Mouse (Mus musculus): Measurements from ENCODE around the gene Mslnl. TPM values are rescaled to one million over a fixed set of nuclear protein-coding genes. Genes with fewer than 3 reads are reported as not detected.

Gene Mslnl
- not detected in 2 replicates for total RNA-seq (2014; fragmentation: Nextera tagmentation)
- not detected in 2 replicates for total RNA-seq (2017)
- polyA plus RNA-seq (2012): not detected in 2 replicates

DNA sequence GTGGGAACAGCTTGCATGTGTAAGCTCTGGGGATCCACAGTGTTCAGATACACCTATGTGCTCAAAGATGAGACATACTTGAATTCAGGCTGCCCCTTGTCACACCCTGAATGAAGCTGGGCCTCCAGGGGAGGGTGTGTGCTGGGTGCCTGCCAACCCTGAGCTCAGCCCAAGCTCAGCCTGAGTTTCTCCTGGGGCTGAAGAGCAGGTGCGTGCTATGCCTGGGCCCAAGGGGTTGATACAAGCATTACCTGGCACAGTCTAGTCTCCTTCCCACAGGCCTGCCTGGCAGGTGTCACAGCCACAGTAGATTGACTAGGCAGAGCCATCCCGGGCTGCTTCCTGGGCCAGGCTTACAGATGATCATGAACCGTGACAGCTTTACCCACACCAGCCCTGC, at the start of gene Mslnl:
TSS of gene Mslnl (plus strand) at position 298 of the 400 bp plus-strand sequence.
- no peaks in the 10 kb centered on the region for H3K9me3 ChIP-seq (replicated peaks)
- H3K36me3 ChIP-seq (replicated peaks): peaks cover 12% of the 10 kb centered on the region
- H3K27me3 ChIP-seq (ENCODE audit: insufficient read depth, low read length): peaks cover 39% of the 10 kb centered on the region
- H3K4me1 ChIP-seq (ENCODE audit: insufficient read depth, low read depth, low read length): no peaks in the 10 kb centered on the region
- TF ChIP-seq GATA2 (IDR thresholded peaks at IDR 0.05; ENCODE audit: borderline replicate concordance, low read depth, low read length) (no peak), GATA1 (IDR thresholded peaks at IDR 0.05; ENCODE audit: borderline replicate concordance, low read length) (no peak), TAL1 (conservative IDR thresholded peaks at IDR 0.05; ENCODE audit: low read depth, low read length) (no peak), CTCF (IDR thresholded peaks at IDR 0.05; ENCODE audit: low read depth, low read length) (no peak), POLR2AphosphoS5 (IDR thresholded peaks at IDR 0.05; ENCODE audit: insufficient replicate concordance, low read depth, low read length) (no peak)
- DNase-seq (ENCODE audit: low spot score): no peak
- ATAC-seq (ENCODE audit: extremely low read depth, insufficient number of reproducible peaks, low FRiP score, poor library complexity, severe bottlenecking): no peak
- H3K4me3 ChIP-seq (ENCODE audit: low read depth, low read length): no peak within 1 kb of the TSS

DNA sequence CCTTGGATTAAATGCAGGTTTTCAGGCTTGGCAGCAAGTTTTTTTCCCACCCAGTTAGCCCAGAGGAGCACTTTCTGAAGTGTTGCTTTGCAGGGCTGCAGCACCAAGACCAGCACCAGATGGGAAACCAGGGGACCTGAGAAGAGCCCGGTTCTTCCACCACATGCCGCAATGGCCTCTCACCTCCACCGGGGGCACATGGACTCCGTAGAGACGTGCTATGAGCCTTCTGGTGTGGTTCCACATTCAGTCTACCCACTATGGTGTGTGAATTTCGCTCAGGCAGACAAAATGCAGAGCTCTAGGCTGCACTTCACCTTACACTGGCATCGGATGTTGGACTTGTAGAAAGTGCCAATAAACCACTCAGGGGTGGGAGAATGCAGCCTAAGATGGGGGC, 49.5 kb upstream of the Mslnl start:
- peak; percentile 20 for DNase-seq (ENCODE audit: low spot score)
- ATAC-seq (ENCODE audit: extremely low read depth, insufficient number of reproducible peaks, low FRiP score, poor library complexity, severe bottlenecking): no peak
- peaks cover 10% of the 10 kb centered on the region; the same call in 1 of the 2 replicates for H3K27me3 ChIP-seq (ENCODE audit: insufficient read depth, low read length)

DNA sequence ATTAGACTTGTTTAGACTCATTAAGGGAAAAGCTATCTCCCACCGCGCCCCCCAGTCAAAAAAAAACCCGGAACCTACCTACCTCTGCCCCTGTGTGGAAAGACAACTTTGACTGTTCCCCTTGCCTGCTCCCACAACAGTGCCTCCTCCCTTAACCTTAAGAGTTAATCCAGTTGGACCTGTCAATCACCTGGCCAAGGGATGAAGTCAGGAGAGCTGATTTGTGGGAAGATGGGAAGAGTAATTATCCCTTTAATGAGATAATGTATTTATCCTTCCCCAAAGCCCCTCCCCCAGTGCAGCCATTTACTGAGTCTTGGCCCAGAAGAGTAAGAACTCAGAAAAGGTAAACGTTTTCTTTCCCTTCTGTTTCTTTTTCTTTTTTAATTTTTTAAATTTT, 46.9 kb upstream of the Mslnl start:
- ATAC-seq (ENCODE audit: extremely low read depth, insufficient number of reproducible peaks, low FRiP score, poor library complexity, severe bottlenecking) (no peak), DNase-seq (ENCODE audit: low spot score) (no peak)
- Histone ChIP-seq H3K9me3 (replicated peaks) (no peaks in the 10 kb centered on the region), H3K36me3 (replicated peaks) (no peaks in the 10 kb centered on the region), H3K4me3 (ENCODE audit: low read depth, low read length) (no peak overlapping the region), H3K27me3 (ENCODE audit: insufficient read depth, low read length) (peaks cover 10% of the 10 kb centered on the region; the same call in 1 of the 2 replicates), H3K4me1 (ENCODE audit: insufficient read depth, low read depth, low read length) (no peaks in the 10 kb centered on the region)
- TF ChIP-seq CTCF (IDR thresholded peaks at IDR 0.05; ENCODE audit: low read depth, low read length): no peak
- TF ChIP-seq GATA1 (IDR thresholded peaks at IDR 0.05; ENCODE audit: borderline replicate concordance, low read length): no peak
- TF ChIP-seq GATA2 (IDR thresholded peaks at IDR 0.05; ENCODE audit: borderline replicate concordance, low read depth, low read length): no peak
- no peak for TF ChIP-seq POLR2AphosphoS5 (IDR thresholded peaks at IDR 0.05; ENCODE audit: insufficient replicate concordance, low read depth, low read length)
- TF ChIP-seq TAL1 (conservative IDR thresholded peaks at IDR 0.05; ENCODE audit: low read depth, low read length): no peak

More for the DNA sequence above, 49.5 kb upstream of the Mslnl start:
- Histone ChIP-seq H3K4me3 (ENCODE audit: low read depth, low read length) (no peak overlapping the region), H3K4me1 (ENCODE audit: insufficient read depth, low read depth, low read length) (no peaks in the 10 kb centered on the region), H3K36me3 (replicated peaks) (no peaks in the 10 kb centered on the region), H3K9me3 (replicated peaks) (no peaks in the 10 kb centered on the region)
- TF ChIP-seq CTCF (IDR thresholded peaks at IDR 0.05; ENCODE audit: low read depth, low read length): no peak; the same call in 1 of the 2 replicates
- no peak for TF ChIP-seq GATA1 (IDR thresholded peaks at IDR 0.05; ENCODE audit: borderline replicate concordance, low read length)
- no peak for TF ChIP-seq POLR2AphosphoS5 (IDR thresholded peaks at IDR 0.05; ENCODE audit: insufficient replicate concordance, low read depth, low read length)
- TF ChIP-seq TAL1 (conservative IDR thresholded peaks at IDR 0.05; ENCODE audit: low read depth, low read length): no peak
- no peak for TF ChIP-seq GATA2 (IDR thresholded peaks at IDR 0.05; ENCODE audit: borderline replicate concordance, low read depth, low read length)

DNA sequence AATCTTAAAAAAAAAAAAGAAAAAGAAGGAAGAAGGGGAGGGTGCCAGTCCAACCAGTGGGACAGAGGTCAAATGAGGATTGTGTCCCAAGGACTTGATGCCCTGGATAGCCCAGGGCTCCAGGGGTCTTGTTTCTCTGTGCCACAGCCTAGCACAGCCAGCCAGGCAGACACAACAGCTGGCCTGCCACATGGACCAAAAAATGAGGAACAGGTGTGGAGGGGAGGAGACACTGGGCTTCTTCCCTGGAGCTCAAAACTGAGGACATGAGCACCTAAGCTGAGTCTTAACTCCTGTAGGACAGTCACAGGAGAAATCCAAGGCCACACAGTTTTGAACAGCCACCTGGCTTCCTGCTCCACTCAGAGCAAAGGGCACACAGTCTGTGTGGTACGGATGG, 39.6 kb upstream of the Mslnl start:
- H3K4me3 ChIP-seq (ENCODE audit: low read depth, low read length): no peak overlapping the region
- ATAC-seq (ENCODE audit: extremely low read depth, insufficient number of reproducible peaks, low FRiP score, poor library complexity, severe bottlenecking): no peak
- no peak for DNase-seq (ENCODE audit: low spot score)
- H3K27me3 ChIP-seq (ENCODE audit: insufficient read depth, low read length): peaks cover 7% of the 10 kb centered on the region; the same call in 1 of the 2 replicates
- no peak for TF ChIP-seq POLR2AphosphoS5 (IDR thresholded peaks at IDR 0.05; ENCODE audit: insufficient replicate concordance, low read depth, low read length)
- no peak for TF ChIP-seq CTCF (IDR thresholded peaks at IDR 0.05; ENCODE audit: low read depth, low read length)
- no peak for TF ChIP-seq TAL1 (conservative IDR thresholded peaks at IDR 0.05; ENCODE audit: low read depth, low read length)
- no peak for TF ChIP-seq GATA2 (IDR thresholded peaks at IDR 0.05; ENCODE audit: borderline replicate concordance, low read depth, low read length)
- no peak for TF ChIP-seq GATA1 (IDR thresholded peaks at IDR 0.05; ENCODE audit: borderline replicate concordance, low read length)
- no peaks in the 10 kb centered on the region for H3K9me3 ChIP-seq (replicated peaks)
- no peaks in the 10 kb centered on the region for H3K36me3 ChIP-seq (replicated peaks)
- no peaks in the 10 kb centered on the region for H3K4me1 ChIP-seq (ENCODE audit: insufficient read depth, low read depth, low read length)

DNA sequence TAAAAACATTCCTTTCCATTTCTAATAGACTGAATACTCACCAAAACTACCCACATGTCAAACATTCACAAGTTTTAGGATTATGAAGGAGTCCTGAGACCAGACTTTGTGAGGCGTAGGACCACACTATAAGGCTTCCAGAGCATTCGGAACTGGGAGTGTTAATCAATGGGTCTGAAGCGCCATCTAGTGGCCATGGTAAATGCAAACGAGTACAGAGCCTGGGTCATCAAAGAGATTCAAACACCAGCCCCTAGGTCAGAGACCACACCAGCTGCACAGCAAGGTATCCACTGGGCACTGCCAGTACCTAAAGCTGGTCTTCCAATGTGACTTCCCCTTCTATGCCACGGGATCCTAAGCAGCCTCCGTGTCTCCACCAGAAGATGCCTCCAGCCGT, 37.4 kb upstream of the Mslnl start:
- H3K36me3 ChIP-seq (replicated peaks): no peaks in the 10 kb centered on the region
- H3K4me1 ChIP-seq (ENCODE audit: insufficient read depth, low read depth, low read length): no peaks in the 10 kb centered on the region
- DNase-seq (ENCODE audit: low spot score) (peak; percentile 63), ATAC-seq (ENCODE audit: extremely low read depth, insufficient number of reproducible peaks, low FRiP score, poor library complexity, severe bottlenecking) (no peak)
- peak; percentile 53 for TF ChIP-seq CTCF (IDR thresholded peaks at IDR 0.05; ENCODE audit: low read depth, low read length)
- no peak for TF ChIP-seq GATA1 (IDR thresholded peaks at IDR 0.05; ENCODE audit: borderline replicate concordance, low read length)
- no peaks in the 10 kb centered on the region for H3K9me3 ChIP-seq (replicated peaks)
- H3K27me3 ChIP-seq (ENCODE audit: insufficient read depth, low read length): peaks cover 15% of the 10 kb centered on the region; the same call in 1 of the 2 replicates
- H3K4me3 ChIP-seq (ENCODE audit: low read depth, low read length): no peak overlapping the region

DNA sequence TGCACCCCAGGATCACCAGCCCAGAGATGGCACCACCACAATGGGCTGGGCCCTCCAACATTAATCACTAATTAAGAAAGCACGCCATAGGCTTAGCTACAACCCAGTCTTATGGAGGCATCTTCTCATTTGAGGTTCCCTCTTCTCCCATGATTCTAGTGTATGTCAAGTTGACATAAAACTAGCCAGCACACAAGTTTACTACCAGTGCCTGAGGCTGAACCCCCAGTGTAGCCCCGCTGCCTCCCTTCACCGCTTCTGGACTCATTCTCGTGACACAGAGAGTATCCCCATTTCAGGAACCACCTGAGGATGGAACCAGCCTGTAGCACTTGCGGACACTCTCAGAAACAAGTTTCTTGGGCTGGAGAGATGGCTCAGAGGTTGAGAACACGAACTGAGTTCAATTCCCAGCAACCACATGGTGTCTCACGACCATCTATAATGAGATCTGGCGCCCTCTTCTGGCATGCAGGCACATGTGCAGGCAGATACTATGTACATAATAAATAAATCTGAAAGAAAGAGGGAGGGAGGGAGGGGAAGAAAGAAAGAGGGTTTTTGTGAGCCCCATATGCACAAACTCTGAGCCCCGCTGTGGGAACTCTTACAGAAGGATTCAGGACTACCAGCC, 34.9 kb upstream of the Mslnl start:
- TF ChIP-seq CTCF (IDR thresholded peaks at IDR 0.05; ENCODE audit: low read depth, low read length): 0 out of 2 replicates have a peak, but pooled peaks have one; percentile 28
- TF ChIP-seq TAL1 (conservative IDR thresholded peaks at IDR 0.05; ENCODE audit: low read depth, low read length): no peak
- no peak for TF ChIP-seq POLR2AphosphoS5 (IDR thresholded peaks at IDR 0.05; ENCODE audit: insufficient replicate concordance, low read depth, low read length)
- H3K9me3 ChIP-seq (replicated peaks): no peaks in the 10 kb centered on the region
- ATAC-seq (ENCODE audit: extremely low read depth, insufficient number of reproducible peaks, low FRiP score, poor library complexity, severe bottlenecking) (no peak), DNase-seq (ENCODE audit: low spot score) (no peak)
- H3K27me3 ChIP-seq (ENCODE audit: insufficient read depth, low read length): peaks cover 13% of the 10 kb centered on the region; the same call in 1 of the 2 replicates
- no peaks in the 10 kb centered on the region for H3K36me3 ChIP-seq (replicated peaks)
- H3K4me3 ChIP-seq (ENCODE audit: low read depth, low read length): no peak overlapping the region
- no peaks in the 10 kb centered on the region for H3K4me1 ChIP-seq (ENCODE audit: insufficient read depth, low read depth, low read length)

All from G1E (cell line).